Mouse (Mus musculus) layer of hippocampus, adult 18-20 months (tissue): Measurements from ENCODE around the gene Prr5. TPM values are rescaled to one million over a fixed set of nuclear protein-coding genes. Genes with fewer than 3 reads are reported as not detected.
"Not testable (repeated sequence)": the region's sequence is repeated elsewhere in the genome, so short reads cannot be mapped to it uniquely, and the experiment has no call there.

Experiments used
- DNase-seq, 2 experiments: peaks; one replicate each; pipeline ENCODE4 v3.0.0; 2022; ENCODE audit warnings: low spot score in 2 of 2
- total RNA-seq, 2 experiments: library from RNA; stranded (reverse); gene quantifications; 2 replicates each; pipeline ENCODE4 v1.2.3; 2021

The Prr5 gene
- total RNA-seq, 2 experiments from 2014 or later, result 14.0 to 14.4 TPM

GRCm38 (mm10) chr15:84706983-84707619 lies 37.7 kb downstream of the Prr5 start:
- no peak for DNase-seq

- no peak for DNase-seq
These were observed 43.4 kb downstream of the Prr5 start for GRCm38 (mm10) chr15:84712566-84713405.

- no peak for DNase-seq
These were observed 45.3 kb downstream of the Prr5 start for GRCm38 (mm10) chr15:84714730-84715129.

- no peak for DNase-seq
These were observed 45.7 kb downstream of the Prr5 start for GRCm38 (mm10) chr15:84715132-84715531.

- not testable (repeated sequence) for DNase-seq
These were observed 48.3 kb downstream of the Prr5 start for GRCm38 (mm10) chr15:84717570-84718270.

DNA sequence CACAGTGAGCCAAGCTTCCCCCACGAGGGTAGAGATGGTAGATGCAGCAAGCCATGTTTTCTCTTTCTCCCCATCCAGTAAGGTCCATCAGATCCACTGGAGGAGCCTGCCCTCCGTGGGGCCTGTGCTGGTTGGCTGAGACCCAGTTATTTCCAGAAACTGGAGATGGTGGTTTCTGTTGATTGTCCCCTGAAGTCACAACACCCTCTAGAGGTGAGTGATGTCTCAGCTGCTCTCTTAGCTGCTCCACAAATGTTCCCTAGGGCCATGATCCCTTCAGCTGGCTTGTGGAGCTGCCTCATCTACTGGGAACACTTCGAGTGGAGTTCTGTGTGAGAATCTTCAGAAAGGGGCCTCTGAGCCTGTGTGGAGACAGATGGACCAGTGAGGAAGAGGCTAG lies 49.4 kb downstream of the Prr5 start:
- no peak for DNase-seq

GRCm38 (mm10) chr15:84719791-84720190 lies 50.4 kb downstream of the Prr5 start, which contains the start of gene Arhgap8:
Gene Arhgap8, plus strand, starts transcription at chr15:84720052.
- DNase-seq, result no peak

DNA sequence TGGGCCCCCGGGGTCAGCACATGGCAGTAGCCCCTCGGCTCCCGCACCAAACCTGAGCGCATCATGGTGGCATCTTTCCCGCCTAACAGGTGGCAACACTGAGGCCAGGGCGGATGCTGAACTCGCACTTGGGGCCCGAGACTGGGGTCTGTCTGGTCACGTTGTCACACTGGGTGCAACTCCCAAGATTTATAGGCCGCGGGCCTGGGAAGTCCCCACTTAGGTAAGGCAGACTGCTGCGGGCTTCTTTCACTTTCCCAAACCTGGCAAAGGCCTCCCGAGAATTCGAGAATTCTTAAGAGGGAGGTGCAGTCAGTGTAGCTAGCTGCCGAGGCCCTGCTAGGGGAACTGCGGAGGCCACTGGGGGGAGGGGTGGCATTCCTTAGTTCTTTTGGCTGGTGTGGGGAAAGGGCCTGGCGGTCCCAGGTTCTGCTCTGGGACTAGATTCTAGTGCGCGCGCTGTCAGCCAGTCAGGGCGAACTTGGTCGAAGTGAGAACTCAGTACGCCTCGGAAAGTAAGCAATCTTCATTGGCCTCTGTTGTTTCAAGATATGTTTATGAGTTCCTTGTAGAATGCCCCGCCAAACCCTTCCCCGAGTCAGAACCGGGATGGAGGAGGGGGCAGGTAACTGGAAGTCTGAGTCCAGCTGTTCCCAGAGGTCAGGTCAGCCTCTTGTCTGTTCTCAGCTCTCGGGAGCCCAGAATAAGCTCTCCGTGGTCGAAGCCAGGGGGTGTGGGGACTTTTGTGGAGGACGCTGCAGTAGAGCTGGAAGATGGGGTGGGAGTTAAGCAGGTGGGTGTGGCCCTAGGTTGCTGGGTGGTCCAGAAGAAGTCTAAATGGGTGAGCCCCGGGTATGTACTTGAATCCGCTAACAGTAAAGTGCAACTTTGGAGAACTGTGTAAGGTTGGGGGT lies 51.1 kb downstream of the Prr5 start:
- no peak for DNase-seq

DNA sequence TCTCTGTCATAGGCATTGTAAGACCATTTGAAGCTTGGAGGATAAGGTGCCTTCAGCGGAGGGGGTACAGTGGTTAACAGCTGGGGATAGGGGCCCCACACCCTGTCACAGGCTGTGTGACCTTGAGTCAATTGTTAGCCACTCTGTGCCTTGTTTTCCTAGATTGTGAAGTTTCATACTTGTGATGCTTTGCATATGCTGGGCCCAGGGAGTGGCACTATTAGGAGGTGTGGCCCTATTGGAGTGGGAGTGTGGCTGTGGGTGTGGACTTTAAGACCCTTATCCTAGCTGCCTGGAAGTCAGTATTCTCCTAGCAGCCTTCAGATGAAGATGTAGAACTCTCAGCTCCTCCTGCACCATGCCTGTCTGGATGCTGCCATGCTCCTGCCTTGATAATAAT lies 54.2 kb downstream of the Prr5 start:
- not testable (repeated sequence) for DNase-seq

GRCm38 (mm10) chr15:84724199-84724598 lies 54.8 kb downstream of the Prr5 start:
- no peak for DNase-seq

DNA sequence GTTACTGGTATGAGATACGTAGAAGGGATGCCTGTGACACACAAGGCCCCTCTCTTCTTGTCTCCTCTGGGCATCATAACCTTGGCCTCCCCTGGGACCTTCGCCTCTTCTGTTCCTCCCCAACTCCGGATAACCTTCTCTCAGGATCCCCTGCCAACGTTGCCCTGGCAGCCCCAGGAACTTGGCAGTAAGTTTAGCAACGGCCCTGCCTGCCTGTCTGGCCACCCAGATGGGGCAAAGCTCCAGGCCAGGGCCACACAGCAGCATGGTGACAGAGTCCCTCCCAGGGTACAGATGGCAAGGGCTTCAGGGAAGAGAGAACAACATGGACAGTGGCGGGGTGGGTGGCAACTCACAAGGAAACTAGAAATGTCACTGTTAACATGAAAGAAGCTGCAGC lies 60.3 kb downstream of the Prr5 start:
- peak in 1 of 2 experiments; percentile 21 for DNase-seq

DNA sequence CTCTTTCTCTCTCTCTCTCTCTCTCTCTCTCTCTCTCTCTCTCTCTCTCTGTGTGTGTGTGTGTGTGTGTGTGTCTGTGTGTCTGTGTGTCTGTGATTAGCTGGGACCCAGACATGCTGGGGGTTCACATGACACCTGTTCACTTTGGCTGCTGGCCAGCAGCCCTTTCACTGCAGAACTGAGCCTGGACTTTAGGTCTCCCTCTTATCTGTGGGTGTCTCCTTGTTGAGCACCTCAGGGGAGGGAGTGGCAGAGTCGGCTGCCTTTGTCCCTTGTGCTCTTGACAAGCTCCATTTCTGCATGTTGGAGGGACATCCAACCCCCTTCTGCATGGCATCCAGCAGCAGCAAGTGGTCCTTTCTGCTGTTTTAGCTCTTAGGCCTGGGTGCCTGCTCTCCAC lies 61.5 kb downstream of the Prr5 start:
- no peak for DNase-seq

DNA sequence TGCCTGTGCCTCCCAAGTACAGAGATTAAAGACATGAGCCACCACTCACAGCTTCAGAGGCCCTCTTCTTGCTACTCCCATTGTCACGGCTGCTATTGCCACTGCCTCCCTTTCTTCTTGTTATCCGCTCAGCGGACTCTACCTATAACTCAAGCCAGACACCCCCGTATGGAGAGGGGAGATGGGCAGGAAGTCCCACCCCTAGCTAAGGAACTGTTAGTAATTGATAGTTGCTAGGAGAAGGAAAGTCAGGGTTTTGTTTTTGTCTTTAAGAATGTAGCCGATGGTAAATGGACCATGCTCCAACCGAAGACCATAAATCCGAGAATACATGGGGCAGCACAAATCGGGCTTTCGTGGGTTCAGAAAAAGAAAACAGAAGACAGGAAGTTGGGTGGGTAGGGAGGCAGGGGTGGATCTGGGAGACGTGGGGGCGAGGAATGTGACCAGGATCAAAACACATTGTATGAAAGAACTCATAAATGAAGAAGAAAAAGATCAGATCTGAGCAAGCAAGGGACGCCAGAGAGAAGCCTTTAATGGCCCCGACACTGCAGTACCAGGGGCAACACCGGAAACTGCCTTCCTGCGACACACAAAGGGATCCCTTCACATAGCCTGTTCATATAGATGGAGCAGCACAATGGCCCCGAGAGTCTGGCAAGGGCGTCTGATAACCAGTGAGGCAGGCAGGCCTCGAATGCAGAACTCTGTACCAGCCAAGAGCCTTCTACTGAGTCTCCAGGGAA lies 62.4 kb downstream of the Prr5 start:
- no peak for DNase-seq

GRCm38 (mm10) chr15:84732425-84732749 lies 63.0 kb downstream of the Prr5 start:
- no peak for DNase-seq

GRCm38 (mm10) chr15:84736346-84736993 lies 67.0 kb downstream of the Prr5 start:
- DNase-seq, result no peak

- DNase-seq, result no peak
These were observed 67.5 kb downstream of the Prr5 start for GRCm38 (mm10) chr15:84736994-84737346.

- no peak for DNase-seq
These were observed 68.8 kb downstream of the Prr5 start for GRCm38 (mm10) chr15:84738246-84738645.

- no peak for DNase-seq
These were observed 72.2 kb downstream of the Prr5 start for GRCm38 (mm10) chr15:84741573-84741972.

DNA sequence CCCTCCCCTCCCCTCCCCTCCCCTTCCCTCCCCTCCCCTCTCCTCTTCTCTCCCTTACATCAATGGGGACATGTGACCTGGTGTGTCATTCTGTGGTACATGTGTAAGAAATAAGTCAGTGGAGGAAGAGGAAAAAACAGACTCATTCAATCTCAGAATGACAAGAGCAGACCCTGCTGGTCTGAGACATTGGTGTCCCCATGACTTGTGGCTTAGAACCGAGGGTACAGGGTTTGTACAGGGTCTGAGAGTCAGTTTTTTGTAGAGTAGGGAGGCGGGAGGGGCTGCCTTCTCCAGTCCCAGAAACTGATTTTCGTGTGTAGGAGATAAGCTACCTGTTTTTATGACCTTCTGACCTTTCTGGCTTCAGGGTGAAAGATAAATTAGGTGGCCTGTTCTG lies 73.9 kb downstream of the Prr5 start:
- no peak for DNase-seq

DNA sequence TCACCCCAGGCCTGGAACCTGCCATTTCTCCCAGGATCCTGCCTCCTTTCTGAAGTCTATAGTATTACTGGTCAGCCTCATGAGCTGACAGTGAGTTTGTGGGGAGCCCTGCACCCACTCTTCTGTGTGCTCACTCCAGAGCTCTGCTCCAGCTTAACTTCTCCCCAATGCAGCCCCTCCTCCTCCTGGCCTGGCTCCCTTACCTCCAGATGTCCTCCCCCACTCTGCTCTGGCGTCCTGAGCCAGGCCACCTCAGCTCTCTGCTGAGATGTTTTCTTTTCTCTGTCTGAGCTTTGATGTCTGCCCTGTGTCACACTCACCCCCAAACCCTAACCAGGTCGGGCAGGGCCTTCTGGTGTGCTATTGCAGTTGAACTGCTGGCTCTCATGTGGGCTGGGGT lies 74.9 kb downstream of the Prr5 start:
- no peak for DNase-seq
